In the genomic region with DNA sequence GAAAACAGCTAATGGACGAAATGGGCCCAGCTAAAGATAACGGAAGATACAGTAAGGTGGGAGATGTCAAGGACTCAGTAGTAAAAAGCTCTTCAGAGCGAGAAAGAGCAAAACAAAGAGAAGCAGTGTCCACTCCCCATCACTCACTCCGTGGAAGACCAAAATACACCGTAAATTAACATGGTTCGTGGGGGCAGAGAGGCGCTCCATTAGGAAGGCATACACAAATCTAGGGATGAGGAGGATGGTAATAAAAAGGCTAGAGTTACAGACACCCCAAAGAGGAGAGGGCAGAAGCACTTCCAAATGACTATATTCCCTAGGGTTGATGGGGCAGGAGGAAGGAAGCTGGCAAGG, we compare ENCODE assay signal across 22 mouse cellular contexts.
A peak's percentile ranks its signal among the peaks of the same experiment; 100 is the strongest.
DNase-seq lines count a peak whose midpoint lies in the region; ATAC-seq and TF ChIP-seq lines count a peak whose summit lies in the region.
"Had no signal": no experiment of that assay in that cellular context is flagged by ENCODE, and none has a peak within 500 bp of the region (broad histone marks: within the 10 kb centered on the region; RNA-seq: fewer than 3 reads in every experiment).

No protein-coding gene starts in this region.

- WGBS in kidney, embryonic 15.5 days: 29% methylated on average over 7 of the region's 7 CpGs
- 32% methylated on average over 7 of the region's 7 CpGs for WGBS in lung, embryonic 15.5 days
- 38% methylated on average over 7 of the region's 7 CpGs for WGBS in intestine, postnatal 0 days
- WGBS in stomach, embryonic 15.5 days: 40% methylated on average over 7 of the region's 7 CpGs

- H3K9me3 ChIP-seq in kidney, embryonic 15.5 days (replicated peaks): no peaks in the 10 kb centered on the region
- H3K9me3 ChIP-seq in lung, embryonic 15.5 days: no peaks in the 10 kb centered on the region
- no peaks in the 10 kb centered on the region for H3K9me3 ChIP-seq in intestine, postnatal 0 days (ENCODE audit: control insufficient read depth)
- H3K9me3 ChIP-seq in stomach, embryonic 15.5 days: no peaks in the 10 kb centered on the region
- H3K9me3 ChIP-seq: embryonic facial prominence, embryonic 10.5 days; forebrain, embryonic 13.5 days; hindbrain, embryonic 13.5 days; limb, embryonic 15.5 days had no signal

- DNase-seq in kidney, adult 18-20 months: no peak
- DNase-seq in lung, adult 18-20 months: no peak
- DNase-seq in gastrocnemius, adult 8-10 months (ENCODE audit: low spot score in 2 of 2): no peak
- DNase-seq in MN1 (ENCODE audit: low spot score): no peak
- DNase-seq: adrenal gland, adult 2 months; B cell, adult 2 months; cerebellum, adult 2 months; cerebellum, postnatal 36 days; gastrocnemius, postnatal 36 days; heart, postnatal 14 days; right cerebral cortex, postnatal 25 days; thymus, postnatal 36 days had no signal

- peak overlapping the region; percentile 19; the same call in 1 of the 2 replicates for H3K27ac ChIP-seq in kidney, embryonic 15.5 days
- H3K27ac ChIP-seq in lung, embryonic 15.5 days: peak overlapping the region; percentile 61
- peak overlapping the region; percentile 9; the same call in 1 of the 2 replicates for H3K27ac ChIP-seq in intestine, postnatal 0 days (ENCODE audit: low read depth, low read length)
- peak overlapping the region; percentile 52 for H3K27ac ChIP-seq in stomach, embryonic 15.5 days
- H3K27ac ChIP-seq: embryonic facial prominence, embryonic 10.5 days; forebrain, embryonic 13.5 days; hindbrain, embryonic 13.5 days; limb, embryonic 15.5 days had no signal

- H3K9ac ChIP-seq in kidney, embryonic 15.5 days: no peak overlapping the region
- H3K9ac ChIP-seq in lung, embryonic 15.5 days: no peak overlapping the region
- no peak overlapping the region for H3K9ac ChIP-seq in intestine, postnatal 0 days (ENCODE audit: low read depth, low read length)
- H3K9ac ChIP-seq in stomach, embryonic 15.5 days: no peak overlapping the region
- H3K9ac ChIP-seq: forebrain, embryonic 13.5 days; hindbrain, embryonic 13.5 days; limb, embryonic 15.5 days had no signal

- TF ChIP-seq CTCF in intestine, postnatal 0 days (IDR thresholded peaks at IDR 0.05; ENCODE audit: low read depth): no peak

- peaks cover 33% of the 10 kb centered on the region for H3K4me1 ChIP-seq in kidney, embryonic 15.5 days
- H3K4me1 ChIP-seq in lung, embryonic 15.5 days: peaks cover 15% of the 10 kb centered on the region
- peaks cover 11% of the 10 kb centered on the region for H3K4me1 ChIP-seq in intestine, postnatal 0 days (replicated peaks; ENCODE audit: control insufficient read depth, insufficient read depth, low read length)
- H3K4me1 ChIP-seq in stomach, embryonic 15.5 days: peaks cover 12% of the 10 kb centered on the region; the same call in 1 of the 2 replicates
- H3K4me1 ChIP-seq: hindbrain, embryonic 13.5 days had no signal

- no peaks in the 10 kb centered on the region for H3K27me3 ChIP-seq in kidney, embryonic 15.5 days
- H3K27me3 ChIP-seq in lung, embryonic 15.5 days: no peaks in the 10 kb centered on the region
- H3K27me3 ChIP-seq in intestine, postnatal 0 days (replicated peaks; ENCODE audit: control insufficient read depth, insufficient read depth, low read length): no peaks in the 10 kb centered on the region
- H3K27me3 ChIP-seq in stomach, embryonic 15.5 days (replicated peaks): no peaks in the 10 kb centered on the region
- H3K27me3 ChIP-seq: forebrain, embryonic 13.5 days; limb, embryonic 15.5 days had no signal

- peak; percentile 37; the same call in 1 of the 2 replicates for ATAC-seq in kidney, embryonic 15.5 days (replicated peaks; ENCODE audit: low FRiP score)
- ATAC-seq in lung, embryonic 15.5 days (ENCODE audit: borderline replicate concordance, extremely low read depth, low FRiP score, low TSS enrichment): no peak
- ATAC-seq in intestine, postnatal 0 days: no peak
- ATAC-seq in stomach, embryonic 15.5 days (ENCODE audit: insufficient read depth, low FRiP score, low read depth): no peak
- ATAC-seq: forebrain, embryonic 13.5 days had no signal

- H3K36me3 ChIP-seq in kidney, embryonic 15.5 days: no peaks in the 10 kb centered on the region
- H3K36me3 ChIP-seq in lung, embryonic 15.5 days: no peaks in the 10 kb centered on the region
- no peaks in the 10 kb centered on the region for H3K36me3 ChIP-seq in intestine, postnatal 0 days (ENCODE audit: control insufficient read depth, insufficient read depth)
- no peaks in the 10 kb centered on the region for H3K36me3 ChIP-seq in stomach, embryonic 15.5 days
- H3K36me3 ChIP-seq: embryonic facial prominence, embryonic 10.5 days; hindbrain, embryonic 13.5 days; limb, embryonic 15.5 days had no signal

- no peak overlapping the region for H3K4me2 ChIP-seq in kidney, embryonic 15.5 days
- H3K4me2 ChIP-seq in lung, embryonic 15.5 days: peak overlapping the region; percentile 36; the same call in 1 of the 2 replicates
- no peak overlapping the region; the same call in 1 of the 2 replicates for H3K4me2 ChIP-seq in intestine, postnatal 0 days (replicated peaks; ENCODE audit: low read depth)
- H3K4me2 ChIP-seq in stomach, embryonic 15.5 days: no peak overlapping the region; the same call in 1 of the 2 replicates
- H3K4me2 ChIP-seq: forebrain, embryonic 13.5 days; heart, embryonic 11.5 days; hindbrain, embryonic 13.5 days; limb, embryonic 15.5 days; midbrain, embryonic 11.5 days had no signal

- H3K4me3 ChIP-seq in kidney, embryonic 15.5 days (replicated peaks): no peak overlapping the region
- H3K4me3 ChIP-seq in lung, embryonic 15.5 days: no peak overlapping the region
- H3K4me3 ChIP-seq in intestine, postnatal 0 days (ENCODE audit: low read depth, low read length): no peak overlapping the region
- no peak overlapping the region for H3K4me3 ChIP-seq in stomach, embryonic 15.5 days (replicated peaks)
- H3K4me3 ChIP-seq: embryonic facial prominence, embryonic 10.5 days; forebrain, embryonic 13.5 days; hindbrain, embryonic 13.5 days; limb, embryonic 15.5 days had no signal

Comparison
In these comparisons a context has a peak if more than half of its experiments do, and no peak if none do; other contexts are left out.
1. H3K27ac ChIP-seq: peak in every context shown above with its lines; median percentile 61 in lung, embryonic 15.5 days; 52 in stomach, embryonic 15.5 days; 19 in kidney, embryonic 15.5 days; 9 in intestine, postnatal 0 days.